Mouse (Mus musculus) G1E (cell line): ENCODE results near the gene Prkag1. TPM values are rescaled to one million over a fixed set of nuclear protein-coding genes. Genes with fewer than 3 reads are reported as not detected.

Experiments
- ATAC-seq: 2 replicates; pipeline ENCODE4 v1.8.0; 2016; ENCODE audit warnings: mild to moderate bottlenecking; ENCODE audit not compliant: insufficient number of reproducible peaks, poor library complexity, low FRiP score, severe bottlenecking; ENCODE audit errors: extremely low read depth
- DNase-seq: peaks from one replicate; pipeline ENCODE4 v3.0.0; 2012; ENCODE audit warnings: low spot score
- H3K27me3 ChIP-seq: 2 replicates; pipeline ENCODE4 v1.6.1; 2012; ENCODE audit warnings: mild to moderate bottlenecking, low read length, inconsistent platforms; ENCODE audit not compliant: insufficient read depth
- H3K36me3 ChIP-seq: replicated peaks from 2 replicates; pipeline ENCODE3; 2012; ENCODE audit warnings: mild to moderate bottlenecking, inconsistent platforms
- H3K4me1 ChIP-seq: 2 replicates; pipeline ENCODE4 v1.6.1; 2012; ENCODE audit warnings: low read depth, low read length, inconsistent platforms, mixed read lengths; ENCODE audit not compliant: insufficient read depth
- H3K4me3 ChIP-seq: 2 replicates; pipeline ENCODE4 v1.5.1; 2012; ENCODE audit warnings: low read depth, mild to moderate bottlenecking, inconsistent platforms, low read length, moderate library complexity, mixed read lengths
- H3K9me3 ChIP-seq: replicated peaks from 2 replicates; pipeline ENCODE4 v1.6.1; 2012; ENCODE audit warnings: inconsistent platforms
- CTCF ChIP-seq: IDR thresholded peaks from 2 replicates; pipeline ENCODE4 v1.5.1; 2012; ENCODE audit warnings: low read depth, low read length, inconsistent platforms, mixed read lengths
- GATA1 ChIP-seq: IDR thresholded peaks from 2 replicates; pipeline ENCODE4 v1.6.1; 2012; ENCODE audit warnings: borderline replicate concordance, low read length, inconsistent platforms, mixed read lengths
- GATA2 ChIP-seq: IDR thresholded peaks from 2 replicates; pipeline ENCODE4 v1.6.1; 2012; ENCODE audit warnings: low read depth, low read length, inconsistent platforms, borderline replicate concordance
- POLR2AphosphoS5 ChIP-seq: IDR thresholded peaks from 2 replicates; pipeline ENCODE4 v1.6.1; 2012; ENCODE audit warnings: low read depth, low read length, inconsistent platforms; ENCODE audit not compliant: insufficient replicate concordance
- TAL1 ChIP-seq: conservative IDR thresholded peaks from 2 replicates; pipeline ENCODE4 v1.6.1; 2012; ENCODE audit warnings: low read depth, low read length, inconsistent platforms, mixed read lengths
- polyA plus RNA-seq: library from polyadenylated mRNA; stranded (reverse); fragments of >175 nt; gene quantifications from 2 replicates; pipeline ENCODE4 v1.2.3, GENCODE M21; 2012
- total RNA-seq, 2 experiments: library from RNA; stranded (forward) in 1 of 2; stranded (reverse) in 1 of 2; fragments of 200-1000 nt in 1 of 2; fragments of >200 nt in 1 of 2; fragmentation: Nextera tagmentation in 1 of 2; gene quantifications; 2 replicates each; pipeline ENCODE4 v1.2.3; 2014 to 2017

Prkag1 gene
- total and polyA plus RNA-seq, 3 experiments: 62.8 to 150 (median 106) TPM

DNA sequence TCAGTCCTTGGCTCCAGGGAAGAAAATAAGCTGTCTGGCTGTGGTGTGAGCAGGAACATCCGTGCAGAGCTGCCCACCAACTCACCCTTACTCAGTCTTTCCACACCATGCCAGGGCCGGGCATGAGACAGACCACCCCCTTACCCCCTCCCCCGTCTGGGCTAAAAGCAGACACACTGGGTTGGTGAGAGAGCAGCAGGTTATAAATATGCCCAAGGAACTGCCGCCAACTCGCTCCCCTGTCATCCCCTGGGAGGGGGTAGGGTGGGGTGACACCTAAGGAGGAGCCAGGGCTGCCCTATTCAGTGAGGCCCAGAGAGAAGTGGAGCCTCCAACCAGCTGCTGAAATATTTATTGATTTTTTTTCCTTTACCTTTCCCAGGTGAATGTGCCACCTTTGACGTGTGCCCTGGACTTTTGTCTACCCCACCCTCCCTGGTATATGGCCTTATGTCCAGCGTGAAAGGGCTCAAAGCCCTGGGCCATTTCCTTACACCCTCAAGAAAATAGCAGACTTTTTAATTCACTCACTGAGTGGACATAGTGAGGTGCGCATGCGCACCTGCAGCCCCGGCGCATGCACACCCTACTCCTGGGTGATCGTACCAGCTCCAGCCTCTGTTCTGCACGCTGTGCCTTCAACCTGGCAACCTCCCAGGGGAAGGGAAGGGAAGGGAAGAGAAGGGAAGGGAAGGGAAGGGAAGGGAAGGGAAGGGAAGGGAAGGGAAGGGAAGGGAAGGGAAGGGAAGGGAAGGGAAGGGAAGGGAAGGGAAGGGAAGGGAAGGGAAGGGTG, 34.3 kb downstream of the Prkag1 start:
- TF ChIP-seq GATA1 (no peak), TAL1 (no peak), GATA2 (no peak), POLR2AphosphoS5 (no peak), CTCF (no peak)
- H3K27me3 ChIP-seq: peaks cover 84% of the 10 kb centered on the region
- peaks cover 6% of the 10 kb centered on the region for H3K9me3 ChIP-seq
- no peak for ATAC-seq
- H3K4me1 ChIP-seq: peaks cover 6% of the 10 kb centered on the region; the same call in 1 of the 2 replicates
- no peaks in the 10 kb centered on the region for H3K36me3 ChIP-seq
- no peak overlapping the region for H3K4me3 ChIP-seq
- no peak for DNase-seq

GRCm38 (mm10) chr15:98793141-98793698, 38.1 kb downstream of the Prkag1 start:
- H3K9me3 ChIP-seq: peaks cover 6% of the 10 kb centered on the region
- H3K4me3 ChIP-seq: no peak overlapping the region
- ATAC-seq (no peak), DNase-seq (no peak)
- H3K27me3 ChIP-seq: peaks cover 87% of the 10 kb centered on the region
- TF ChIP-seq CTCF: no peak
- TF ChIP-seq GATA1: no peak
- TF ChIP-seq POLR2AphosphoS5: no peak
- TF ChIP-seq GATA2: no peak
- TF ChIP-seq TAL1: no peak
- no peaks in the 10 kb centered on the region for H3K36me3 ChIP-seq
- H3K4me1 ChIP-seq: peaks cover 19% of the 10 kb centered on the region

DNA sequence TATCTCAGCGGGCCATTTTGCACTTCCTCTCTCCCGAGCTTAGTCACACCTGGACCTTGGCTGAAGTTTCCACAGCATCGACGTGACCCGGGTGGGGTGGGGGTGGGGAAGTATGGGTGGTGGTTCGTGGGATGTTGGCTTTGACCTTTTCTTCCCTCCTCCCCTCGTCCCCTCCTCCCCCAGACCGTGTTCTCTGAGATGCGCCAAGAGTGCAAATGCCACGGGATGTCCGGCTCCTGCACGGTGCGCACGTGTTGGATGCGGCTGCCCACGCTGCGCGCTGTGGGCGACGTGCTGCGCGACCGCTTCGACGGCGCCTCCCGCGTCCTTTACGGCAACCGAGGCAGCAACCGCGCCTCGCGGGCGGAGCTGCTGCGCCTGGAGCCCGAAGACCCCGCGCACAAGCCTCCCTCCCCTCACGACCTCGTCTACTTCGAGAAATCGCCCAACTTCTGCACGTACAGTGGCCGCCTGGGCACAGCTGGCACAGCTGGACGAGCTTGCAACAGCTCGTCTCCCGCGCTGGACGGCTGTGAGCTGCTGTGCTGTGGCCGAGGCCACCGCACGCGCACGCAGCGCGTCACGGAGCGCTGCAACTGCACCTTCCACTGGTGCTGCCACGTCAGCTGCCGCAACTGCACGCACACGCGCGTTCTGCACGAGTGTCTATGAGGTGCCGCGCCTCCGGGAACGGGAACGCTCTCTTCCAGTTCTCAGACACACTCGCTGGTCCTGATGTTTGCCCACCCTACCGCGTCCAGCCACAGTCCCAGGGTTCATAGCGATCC, 38.9 kb downstream of the Prkag1 start:
- TF ChIP-seq TAL1: no peak
- no peak for TF ChIP-seq CTCF
- TF ChIP-seq GATA2: no peak
- TF ChIP-seq GATA1: no peak
- TF ChIP-seq POLR2AphosphoS5: no peak
- Histone ChIP-seq H3K27me3 (peaks cover 86% of the 10 kb centered on the region), H3K4me1 (peaks cover 19% of the 10 kb centered on the region), H3K36me3 (no peaks in the 10 kb centered on the region), H3K9me3 (peaks cover 6% of the 10 kb centered on the region), H3K4me3 (peak overlapping the region; percentile 36; the same call in 1 of the 2 replicates)
- no peak for DNase-seq
- ATAC-seq: no peak

- H3K4me3 ChIP-seq: no peak overlapping the region
- H3K36me3 ChIP-seq: no peaks in the 10 kb centered on the region
- TF ChIP-seq GATA2 (no peak), POLR2AphosphoS5 (no peak), GATA1 (no peak), TAL1 (no peak), CTCF (no peak)
- peaks cover 6% of the 10 kb centered on the region for H3K9me3 ChIP-seq
- DNase-seq: no peak
- peaks cover 81% of the 10 kb centered on the region for H3K27me3 ChIP-seq
- no peak for ATAC-seq
- peaks cover 19% of the 10 kb centered on the region for H3K4me1 ChIP-seq
Measured at GRCm38 (mm10) chr15:98791771-98792170, 39.5 kb downstream of the Prkag1 start.

DNA sequence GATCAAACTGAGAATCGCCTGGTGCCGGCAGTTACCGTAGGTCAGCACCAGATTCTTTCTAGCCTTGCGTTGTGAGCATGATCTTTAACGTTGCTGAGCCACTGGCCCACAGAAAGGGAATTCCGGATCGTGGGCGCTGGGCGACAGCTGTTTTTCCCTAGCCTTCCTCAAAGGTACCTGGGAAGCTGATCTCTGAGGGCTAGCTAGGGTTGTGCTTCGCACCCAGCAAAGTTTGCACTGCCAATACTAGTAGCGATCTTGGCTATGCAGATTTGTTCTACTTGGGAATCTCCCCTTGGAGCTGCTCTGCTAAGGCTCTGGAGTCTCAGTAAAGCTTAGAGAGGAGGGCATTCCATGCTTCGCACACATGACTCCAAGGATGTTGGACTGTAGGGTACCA, 40.1 kb downstream of the Prkag1 start:
- H3K4me3 ChIP-seq: no peak overlapping the region
- H3K27me3 ChIP-seq: peaks cover 75% of the 10 kb centered on the region
- H3K4me1 ChIP-seq: peaks cover 19% of the 10 kb centered on the region
- no peak for TF ChIP-seq GATA1
- no peak for TF ChIP-seq GATA2
- ATAC-seq (no peak), DNase-seq (no peak)
- no peaks in the 10 kb centered on the region for H3K36me3 ChIP-seq
- peaks cover 6% of the 10 kb centered on the region for H3K9me3 ChIP-seq

DNA sequence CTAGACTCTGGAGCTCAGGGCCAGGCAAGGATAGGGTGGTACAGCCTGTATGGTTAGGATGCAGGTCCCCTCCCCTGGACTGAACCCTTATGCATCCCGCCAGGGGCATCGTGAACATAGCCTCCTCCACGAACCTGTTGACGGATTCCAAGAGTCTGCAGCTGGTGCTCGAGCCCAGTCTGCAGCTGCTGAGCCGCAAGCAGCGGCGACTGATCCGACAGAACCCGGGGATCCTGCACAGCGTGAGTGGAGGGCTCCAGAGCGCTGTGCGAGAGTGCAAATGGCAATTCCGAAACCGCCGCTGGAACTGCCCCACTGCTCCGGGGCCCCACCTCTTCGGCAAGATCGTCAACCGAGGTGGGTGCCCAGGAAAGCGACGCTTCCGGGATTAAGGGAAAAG, 40.6 kb downstream of the Prkag1 start:
- Histone ChIP-seq H3K27me3 (peaks cover 76% of the 10 kb centered on the region), H3K9me3 (peaks cover 6% of the 10 kb centered on the region), H3K36me3 (no peaks in the 10 kb centered on the region), H3K4me1 (peaks cover 19% of the 10 kb centered on the region), H3K4me3 (no peak overlapping the region)
- TF ChIP-seq CTCF (no peak), TAL1 (no peak), GATA1 (no peak)
- ATAC-seq (no peak), DNase-seq (no peak)
